Mouse (Mus musculus): ENCODE measurements around the gene Hrh3. TPM values are rescaled to one million over a fixed set of nuclear protein-coding genes. Genes with fewer than 3 reads are reported as not detected.

The Hrh3 gene
- total and polyA plus RNA-seq, 3 experiments = 0.06 to 0.21 TPM; not detected in 1

DNA sequence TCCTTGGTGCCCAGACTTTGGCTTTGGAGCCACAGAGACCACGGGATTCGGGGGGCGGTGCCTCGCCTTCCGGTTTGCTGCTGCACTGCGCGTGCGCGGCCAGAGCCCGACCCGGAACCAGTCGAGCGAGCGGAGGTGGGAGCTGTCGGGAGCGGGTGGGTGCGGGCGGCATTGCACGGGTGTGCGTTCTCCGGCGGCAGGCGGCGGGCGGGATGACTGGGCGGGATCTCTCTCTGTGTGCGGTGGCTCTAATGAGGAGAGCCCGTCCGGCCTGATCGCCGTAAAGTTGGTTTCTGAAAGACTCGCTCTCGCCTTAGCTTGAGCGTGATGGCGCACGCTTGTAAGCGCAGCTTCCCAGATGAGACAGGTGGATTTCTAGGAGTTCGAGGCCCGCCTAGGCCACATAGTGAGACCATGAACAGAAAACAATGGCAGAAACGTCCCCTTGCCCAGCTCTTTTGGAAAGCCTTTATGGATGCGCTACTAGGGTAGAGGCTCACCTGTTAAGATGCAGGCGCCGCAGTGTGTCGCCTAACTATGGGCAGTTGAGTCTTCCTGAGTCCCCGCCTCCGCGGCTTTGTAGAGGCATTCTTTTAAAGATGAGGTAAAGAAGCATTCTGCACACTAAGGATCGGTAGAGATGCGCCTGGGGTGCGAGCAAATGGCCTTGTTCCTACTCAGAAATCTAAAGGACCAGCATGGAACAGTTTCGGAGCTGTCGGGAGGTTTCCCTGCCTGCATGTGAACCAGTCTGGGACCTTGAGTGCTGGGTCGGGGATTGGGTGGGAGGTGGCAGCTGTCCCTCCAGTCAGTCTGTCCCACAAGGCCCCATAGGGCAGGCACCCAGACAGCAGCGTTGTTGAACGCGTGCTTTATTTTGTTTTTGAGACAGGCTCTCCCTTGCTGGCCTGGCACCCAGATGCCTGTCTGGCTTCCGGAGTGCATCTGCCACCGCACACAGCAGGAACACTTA, 33.5 kb downstream of the Hrh3 start, which contains the start of gene Mtg2:
TSS of gene Mtg2 (plus strand) at position 108 of the 973 bp plus-strand sequence.
- intact Hi-C loops (cut with DNase I) = loop anchor here (5.0 kb wide), 1 partner anchor 47 kb away; the partner anchor contains the start of gene Osbpl2
- Histone ChIP-seq H3K4me3 (peak within 1 kb of the TSS; percentile 74), H3K36me3 (ENCODE audit: control insufficient read depth, insufficient read depth, low read length) (no peaks in the 10 kb centered on the region), H3K9ac (ENCODE audit: low read depth, low read length) (peak within 1 kb of the TSS; percentile 85), H3K79me2 (replicated peaks; ENCODE audit: control insufficient read depth, insufficient read depth, low read length) (no peaks in the 10 kb centered on the region), H3K27ac (peak within 1 kb of the TSS; percentile 81), H3K4me1 (ENCODE audit: control insufficient read depth, insufficient read depth, low read length) (peaks cover 5% of the 10 kb centered on the region), H3K27me3 (ENCODE audit: control insufficient read depth, insufficient read depth, low read length) (no peaks in the 10 kb centered on the region)
- DNase-seq = peak; percentile 96 to 97
- WGBS = 5% methylated on average over 58 of the region's 58 CpGs
- TF ChIP-seq EP300 (IDR thresholded peaks at IDR 0.05; ENCODE audit: insufficient read depth, low read depth, low read length) (0 out of 2 replicates have a peak, but pooled peaks have one; percentile 5), POLR2A (IDR thresholded peaks at IDR 0.05; ENCODE audit: insufficient read depth, low read depth, low read length) (peak; percentile 89), CTCF (IDR thresholded peaks at IDR 0.05) (peak; percentile 29)

DNA sequence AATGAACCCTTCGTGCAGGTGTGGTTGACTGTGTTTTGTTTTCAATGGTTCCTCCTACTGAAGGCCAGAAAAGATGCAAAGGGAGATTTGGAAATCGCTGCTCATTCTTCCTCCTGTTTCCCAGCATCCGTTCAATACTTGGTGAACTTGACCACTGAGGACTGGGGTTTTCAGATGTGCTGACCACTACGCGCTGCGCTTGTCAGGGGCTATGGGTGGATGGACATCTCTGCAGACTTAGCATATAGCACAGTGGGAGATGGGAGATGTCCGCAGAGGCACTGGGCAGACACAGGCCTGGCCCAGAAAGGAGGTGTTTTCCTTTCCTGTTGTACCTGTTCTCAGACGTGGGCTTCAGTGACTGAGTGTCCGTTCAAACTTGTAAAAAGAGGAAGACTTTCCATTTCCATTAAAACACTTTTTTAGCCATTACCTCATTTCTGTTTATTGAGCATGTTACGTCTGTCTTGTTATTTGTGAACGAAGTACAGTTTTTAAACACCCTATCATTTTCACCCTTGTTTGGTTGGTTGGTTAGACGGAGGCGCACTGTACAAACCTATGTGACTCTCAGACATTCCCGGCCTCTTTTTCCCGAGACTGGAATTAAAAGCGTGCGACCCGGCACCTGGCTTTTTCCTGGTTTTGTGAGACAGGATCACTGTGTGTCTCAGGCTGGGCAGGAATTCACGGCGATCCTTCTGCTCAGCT, 34.4 kb downstream of the Hrh3 start:
- H3K4me1 ChIP-seq (ENCODE audit: control insufficient read depth, insufficient read depth, low read length) = peaks cover 5% of the 10 kb centered on the region
- TF ChIP-seq POLR2A (IDR thresholded peaks at IDR 0.05; ENCODE audit: insufficient read depth, low read depth, low read length) (no peak), EP300 (IDR thresholded peaks at IDR 0.05; ENCODE audit: insufficient read depth, low read depth, low read length) (no peak), CTCF (IDR thresholded peaks at IDR 0.05) (no peak)
- no peaks in the 10 kb centered on the region for H3K27me3 ChIP-seq (ENCODE audit: control insufficient read depth, insufficient read depth, low read length)
- peak overlapping the region; percentile 74 for H3K4me3 ChIP-seq
- H3K79me2 ChIP-seq (replicated peaks; ENCODE audit: control insufficient read depth, insufficient read depth, low read length) = no peaks in the 10 kb centered on the region
- 29% methylated on average over 20 of the region's 20 CpGs for WGBS
- intact Hi-C loops (cut with DNase I) = loop anchor here (5.0 kb wide), 1 partner anchor 47 kb away; the partner anchor contains the start of gene Osbpl2
- H3K36me3 ChIP-seq (ENCODE audit: control insufficient read depth, insufficient read depth, low read length) = no peaks in the 10 kb centered on the region
- no peak for DNase-seq
- peak overlapping the region; percentile 68 for H3K9ac ChIP-seq (ENCODE audit: low read depth, low read length)
- H3K27ac ChIP-seq = peak overlapping the region; percentile 81

DNA sequence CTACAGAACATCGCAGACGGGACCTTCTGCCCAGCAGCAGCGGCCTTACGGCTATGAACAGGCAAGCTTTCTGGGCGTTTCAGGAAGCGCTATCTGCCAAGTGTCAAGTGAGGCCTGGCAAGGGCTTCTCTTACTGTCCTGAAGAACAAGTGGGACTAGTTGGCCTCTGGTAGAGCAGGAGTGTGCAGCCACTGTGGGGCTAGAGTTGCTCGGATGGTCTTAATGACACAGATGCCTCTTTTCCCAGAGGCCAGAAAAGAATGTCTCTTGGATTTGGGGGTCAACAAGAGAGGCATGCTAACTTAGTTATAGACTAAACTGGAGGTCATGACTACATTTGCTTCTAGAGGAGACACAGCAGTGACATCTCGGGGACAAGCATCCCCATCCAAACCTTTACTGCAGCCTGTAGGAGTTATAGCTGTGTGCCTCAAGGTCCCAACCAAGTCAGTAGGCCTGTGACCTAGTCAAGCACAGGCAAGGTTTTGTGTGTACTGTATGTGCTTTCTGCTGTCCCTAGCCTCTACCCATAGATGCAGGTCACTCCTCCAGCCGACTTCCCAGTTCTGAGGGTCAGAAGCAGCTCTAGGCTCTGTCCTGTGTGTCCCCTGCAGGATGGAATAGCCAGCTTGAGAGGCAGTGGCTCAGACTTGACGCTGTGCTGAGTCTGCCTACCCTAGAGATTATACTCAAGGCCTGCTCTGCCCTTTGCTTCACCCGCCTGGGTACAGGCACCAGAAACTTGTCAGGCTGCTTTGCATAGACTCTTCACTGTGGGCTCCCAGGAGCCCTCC, 40.8 kb downstream of the Hrh3 start:
- intact Hi-C loops (cut with DNase I) = no loop called here
- no peaks in the 10 kb centered on the region for H3K4me1 ChIP-seq (ENCODE audit: control insufficient read depth, insufficient read depth, low read length)
- H3K27me3 ChIP-seq (ENCODE audit: control insufficient read depth, insufficient read depth, low read length) = no peaks in the 10 kb centered on the region
- H3K36me3 ChIP-seq (ENCODE audit: control insufficient read depth, insufficient read depth, low read length) = no peaks in the 10 kb centered on the region
- DNase-seq = peak in 1 of 2 experiments; percentile 36
- no peak overlapping the region for H3K4me3 ChIP-seq
- 74% methylated on average over 11 of the region's 11 CpGs for WGBS
- no peak overlapping the region for H3K9ac ChIP-seq (ENCODE audit: low read depth, low read length)
- no peak overlapping the region for H3K27ac ChIP-seq
- no peaks in the 10 kb centered on the region for H3K79me2 ChIP-seq (replicated peaks; ENCODE audit: control insufficient read depth, insufficient read depth, low read length)
- TF ChIP-seq CTCF (IDR thresholded peaks at IDR 0.05) (no peak), POLR2A (IDR thresholded peaks at IDR 0.05; ENCODE audit: insufficient read depth, low read depth, low read length) (no peak), EP300 (IDR thresholded peaks at IDR 0.05; ENCODE audit: insufficient read depth, low read depth, low read length) (no peak)

DNA sequence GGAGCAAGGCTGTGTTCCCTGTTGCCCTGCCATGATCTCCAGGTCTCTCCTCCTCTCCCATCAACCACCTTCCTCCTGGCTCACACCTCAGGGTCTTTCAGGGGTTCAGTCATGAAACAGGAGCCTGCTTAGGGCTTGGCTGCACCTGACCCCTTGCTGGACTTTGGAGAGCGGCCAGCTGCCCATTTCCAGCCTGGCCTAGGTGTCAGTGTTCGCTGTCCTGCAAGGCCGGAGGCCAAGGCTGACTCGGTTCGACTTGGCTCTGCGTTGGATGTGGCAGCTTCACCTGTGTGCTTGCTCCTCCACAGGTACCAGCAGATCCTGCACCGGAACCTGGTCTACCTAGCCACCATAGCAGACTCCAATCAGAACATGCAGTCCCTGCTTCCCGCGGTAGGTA, 51.3 kb downstream of the Hrh3 start:
- Histone ChIP-seq H3K27ac (no peak overlapping the region), H3K79me2 (replicated peaks; ENCODE audit: control insufficient read depth, insufficient read depth, low read length) (0 out of 2 replicates have a peak, but pooled peaks cover 2% of the 10 kb centered on the region), H3K27me3 (ENCODE audit: control insufficient read depth, insufficient read depth, low read length) (no peaks in the 10 kb centered on the region), H3K4me3 (no peak overlapping the region), H3K9ac (ENCODE audit: low read depth, low read length) (no peak overlapping the region), H3K4me1 (ENCODE audit: control insufficient read depth, insufficient read depth, low read length) (no peaks in the 10 kb centered on the region), H3K36me3 (ENCODE audit: control insufficient read depth, insufficient read depth, low read length) (no peaks in the 10 kb centered on the region)
- no peak for DNase-seq
- intact Hi-C loops (cut with DNase I) = no loop called here
- TF ChIP-seq CTCF (IDR thresholded peaks at IDR 0.05) (no peak), POLR2A (IDR thresholded peaks at IDR 0.05; ENCODE audit: insufficient read depth, low read depth, low read length) (no peak), EP300 (IDR thresholded peaks at IDR 0.05; ENCODE audit: insufficient read depth, low read depth, low read length) (no peak)
- WGBS = 95% methylated on average over 9 of the region's 9 CpGs

DNA sequence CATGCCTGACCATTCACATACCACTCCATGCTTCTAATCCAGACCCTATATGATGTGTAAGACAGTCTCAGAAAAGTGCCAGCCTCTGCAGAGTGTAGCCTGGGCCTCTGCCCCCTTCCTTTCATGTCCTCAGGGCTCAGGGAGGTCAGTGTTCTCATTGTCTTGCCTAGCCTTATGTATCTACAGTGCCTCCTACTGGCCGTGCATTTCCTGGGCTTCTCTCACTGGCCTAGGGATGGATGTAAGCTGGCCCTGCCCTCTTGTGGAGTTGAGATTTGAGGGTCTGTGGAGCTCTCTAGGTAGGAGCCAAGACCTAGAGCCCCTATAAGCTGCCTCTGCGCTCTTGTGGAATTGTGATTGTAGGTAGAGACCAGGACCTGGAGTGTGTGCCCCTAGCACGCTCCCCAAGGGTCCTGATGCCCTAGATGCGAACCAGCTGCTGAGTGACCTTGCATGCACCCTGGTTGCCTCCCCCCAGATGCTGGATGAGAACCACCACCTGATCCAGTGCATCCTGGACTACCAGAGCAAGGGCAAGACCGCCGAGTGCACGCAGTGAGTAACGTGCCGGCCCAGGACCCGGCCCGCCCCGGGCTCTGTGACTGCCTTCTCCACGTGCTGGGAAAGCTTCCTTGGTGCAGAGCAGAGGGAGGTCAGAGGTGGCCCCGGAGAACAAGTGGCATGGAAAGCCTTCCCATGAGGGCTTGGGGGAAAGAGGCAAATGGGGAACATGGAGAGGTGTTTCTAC, 52.1 kb downstream of the Hrh3 start:
- 0 out of 2 replicates have a peak, but pooled peaks cover 2% of the 10 kb centered on the region for H3K79me2 ChIP-seq (replicated peaks; ENCODE audit: control insufficient read depth, insufficient read depth, low read length)
- H3K27ac ChIP-seq = no peak overlapping the region
- WGBS = 92% methylated on average over 14 of the region's 14 CpGs
- no peaks in the 10 kb centered on the region for H3K27me3 ChIP-seq (ENCODE audit: control insufficient read depth, insufficient read depth, low read length)
- H3K36me3 ChIP-seq (ENCODE audit: control insufficient read depth, insufficient read depth, low read length) = no peaks in the 10 kb centered on the region
- no peaks in the 10 kb centered on the region for H3K4me1 ChIP-seq (ENCODE audit: control insufficient read depth, insufficient read depth, low read length)
- no peak overlapping the region for H3K9ac ChIP-seq (ENCODE audit: low read depth, low read length)
- no peak overlapping the region for H3K4me3 ChIP-seq
- intact Hi-C loops (cut with DNase I) = loop anchor here (1.0 kb wide), 1 partner anchor 135 kb away; no protein-coding TSS in a partner anchor
- TF ChIP-seq POLR2A (IDR thresholded peaks at IDR 0.05; ENCODE audit: insufficient read depth, low read depth, low read length) (no peak), CTCF (IDR thresholded peaks at IDR 0.05) (peak; percentile 57)
- DNase-seq = no peak

Measured in heart, adult 2 months (tissue).